Mouse (Mus musculus) cortical plate, adult 2 months (tissue): ENCODE results near the gene Ccdc85b. TPM values are rescaled to one million over a fixed set of nuclear protein-coding genes. Genes with fewer than 3 reads are reported as not detected.

Experiments
- H3K27ac ChIP-seq: fragments of 200-500 bp; 2 replicates; pipeline ENCODE4 v1.5.1; 2012; ENCODE audit warnings: low read length, control low read depth, inconsistent platforms; ENCODE audit not compliant: insufficient read depth
- H3K4me1 ChIP-seq: fragments of 200-500 bp; 2 replicates; pipeline ENCODE4 v1.6.1; 2011; ENCODE audit warnings: low read length; ENCODE audit not compliant: control insufficient read depth, insufficient read depth
- H3K4me3 ChIP-seq: fragments of 200-500 bp; 2 replicates; pipeline ENCODE4 v1.5.1; 2011; ENCODE audit warnings: mild to moderate bottlenecking, low read length, control low read depth; ENCODE audit not compliant: insufficient read depth
- CTCF ChIP-seq: fragments of 200-500 bp; IDR thresholded peaks from 2 replicates; pipeline ENCODE4 v1.5.1; 2011; ENCODE audit warnings: mild to moderate bottlenecking, control low read depth, low read length; ENCODE audit not compliant: insufficient read depth; ENCODE audit errors: extremely low read depth
- POLR2A ChIP-seq: fragments of 200-500 bp; IDR thresholded peaks from 2 replicates; pipeline ENCODE4 v1.6.1; 2011; ENCODE audit warnings: mild to moderate bottlenecking, low read length, control low read depth; ENCODE audit not compliant: insufficient read depth; ENCODE audit errors: extremely low read depth
- polyA plus RNA-seq: library from polyadenylated mRNA; depleted of rRNA; stranded (reverse); fragments of >200 nt; gene quantifications from 2 replicates; pipeline ENCODE4 v1.2.3, GENCODE M21; 2012

Gene Ccdc85b
- polyA plus RNA-seq, 1 experiment, result 23.8 TPM

GRCm38 (mm10) chr19:5472857-5473256 lies 15.2 kb upstream of the Ccdc85b start:
- H3K27ac ChIP-seq, result no peak overlapping the region
- TF ChIP-seq CTCF (no peak), POLR2A (no peak)
- H3K4me1 ChIP-seq, result peaks cover 3% of the 10 kb centered on the region; the same call in 1 of the 2 replicates
- no peak overlapping the region for H3K4me3 ChIP-seq

DNA sequence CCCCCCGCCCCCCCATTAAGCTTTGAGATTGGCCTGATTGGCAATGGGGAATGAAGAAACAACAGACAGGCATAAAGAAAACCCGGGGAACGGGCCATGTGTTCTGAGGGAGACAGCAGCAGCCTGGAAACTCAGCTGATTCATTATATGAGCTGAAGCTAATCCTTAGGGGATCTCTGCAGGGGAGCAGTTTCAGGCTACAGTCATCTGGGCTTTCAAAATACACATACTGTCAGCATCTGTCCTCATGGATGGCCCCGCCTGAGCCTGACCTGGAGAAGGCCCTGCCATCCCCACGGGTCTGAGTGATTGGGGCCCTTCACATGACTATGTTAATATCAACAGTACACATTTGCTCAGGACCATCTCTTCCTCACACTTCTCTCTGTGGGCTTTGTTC lies 14.2 kb upstream of the Ccdc85b start:
- TF ChIP-seq CTCF (no peak), POLR2A (no peak)
- no peaks in the 10 kb centered on the region for H3K4me1 ChIP-seq
- H3K27ac ChIP-seq, result no peak overlapping the region

DNA sequence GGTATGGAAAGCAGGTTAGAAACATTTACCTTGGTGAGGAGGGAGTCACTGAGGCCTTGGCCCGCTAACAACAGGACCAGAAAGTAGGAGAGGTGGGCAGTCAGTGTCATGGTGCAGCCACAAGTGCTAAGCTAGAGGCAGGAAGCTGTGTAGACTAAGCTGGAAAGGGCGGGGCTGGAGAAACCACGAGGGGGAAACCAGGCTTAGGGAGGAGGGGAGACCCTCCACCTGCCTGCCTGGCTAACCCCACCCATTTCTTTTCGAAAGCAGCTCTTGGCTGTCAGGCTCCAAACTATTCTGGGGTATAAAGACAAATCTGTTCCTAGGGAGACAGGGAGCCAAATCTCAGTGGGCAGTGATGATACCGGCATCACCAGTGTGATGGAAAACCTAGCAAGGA lies 10.7 kb upstream of the Ccdc85b start, which contains the start of gene Ctsw:
TSS of gene Ctsw (minus strand) at position 134 of the 400 bp plus-strand sequence.
- no peak for TF ChIP-seq CTCF
- no peak for TF ChIP-seq POLR2A
- no peak within 1 kb of the TSS for H3K27ac ChIP-seq
- H3K4me3 ChIP-seq, result no peak within 1 kb of the TSS
- no peaks in the 10 kb centered on the region for H3K4me1 ChIP-seq

More for the DNA sequence above, 14.2 kb upstream of the Ccdc85b start:
- H3K4me3 ChIP-seq, result no peak overlapping the region

DNA sequence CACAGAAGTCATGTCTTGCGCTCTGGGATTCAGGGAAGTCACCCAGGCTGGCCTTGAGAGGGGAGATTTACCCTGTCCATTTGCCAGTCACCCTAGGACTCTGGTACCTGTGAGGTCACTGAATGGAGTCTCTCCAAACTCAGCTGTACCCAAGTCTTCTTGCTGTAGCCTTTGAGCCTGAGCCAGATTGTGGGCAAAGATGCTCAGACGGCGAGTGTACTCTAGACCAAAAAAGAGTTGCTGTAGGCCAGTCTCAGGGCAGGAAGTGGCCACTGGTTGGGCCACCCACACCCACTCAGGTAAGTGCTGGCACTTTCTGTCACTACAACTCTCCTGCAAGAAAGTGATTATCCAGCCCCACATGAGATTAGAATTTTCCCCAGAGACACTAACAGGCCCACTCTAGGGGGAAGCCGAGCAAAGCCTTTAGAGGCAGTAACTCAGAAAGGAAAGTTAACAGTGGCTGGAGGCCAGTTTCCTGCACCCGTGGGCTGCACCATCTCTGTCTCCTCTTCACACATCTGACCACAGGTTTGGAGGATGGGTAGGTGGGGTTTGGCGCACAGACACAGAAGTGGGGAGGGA lies 9.3 kb upstream of the Ccdc85b start:
- TF ChIP-seq POLR2A (no peak), CTCF (no peak)
- Histone ChIP-seq H3K27ac (no peak overlapping the region), H3K4me1 (no peaks in the 10 kb centered on the region), H3K4me3 (no peak overlapping the region)

GRCm38 (mm10) chr19:5465037-5465436 lies 7.3 kb upstream of the Ccdc85b start:
- no peak overlapping the region for H3K4me3 ChIP-seq
- no peak overlapping the region for H3K27ac ChIP-seq
- no peaks in the 10 kb centered on the region for H3K4me1 ChIP-seq
- no peak for TF ChIP-seq POLR2A
- no peak for TF ChIP-seq CTCF

DNA sequence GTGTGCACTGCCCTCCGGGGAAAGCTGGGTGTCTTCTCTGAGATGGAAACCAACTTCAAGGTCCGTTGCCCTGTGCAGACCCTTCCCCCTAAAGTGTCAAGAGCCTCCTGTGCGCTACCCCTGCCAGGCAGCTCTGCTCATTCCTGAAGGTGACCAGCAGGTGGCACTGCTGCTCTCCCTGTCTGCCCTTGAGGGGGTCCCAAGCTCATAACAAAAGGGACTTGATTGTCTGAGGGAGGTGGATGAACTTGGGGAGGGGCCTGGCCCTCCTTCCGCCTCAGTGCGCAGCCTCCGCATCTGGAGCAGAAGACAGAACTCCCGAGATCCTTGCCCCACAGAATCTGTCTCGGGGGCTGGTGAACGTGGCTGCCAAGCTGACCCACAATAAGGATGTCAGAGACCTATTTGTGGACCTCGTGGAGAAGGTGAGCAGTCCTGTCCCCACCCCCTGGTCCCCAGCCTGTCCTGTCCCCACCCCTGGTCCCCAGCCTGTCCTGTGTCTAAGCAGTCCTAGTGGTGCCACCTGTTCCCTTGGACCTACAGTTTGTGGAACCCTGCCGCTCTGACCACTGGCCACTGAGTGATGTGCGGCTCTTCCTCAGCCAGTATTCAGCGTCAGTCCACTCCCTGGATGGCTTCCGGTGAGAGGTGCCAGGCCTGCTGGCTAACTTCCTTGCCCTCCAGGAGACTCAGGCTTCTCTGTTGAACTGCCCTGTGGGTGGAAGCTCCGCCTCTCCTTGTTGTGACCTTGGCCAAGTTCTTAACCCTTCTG lies 6.3 kb upstream of the Ccdc85b start:
- Histone ChIP-seq H3K27ac (no peak overlapping the region), H3K4me3 (peak overlapping the region; percentile 12), H3K4me1 (no peaks in the 10 kb centered on the region)
- no peak for TF ChIP-seq POLR2A
- TF ChIP-seq CTCF, result peak; percentile 75

- Histone ChIP-seq H3K4me3 (no peak overlapping the region), H3K27ac (no peak overlapping the region), H3K4me1 (peaks cover 2% of the 10 kb centered on the region; the same call in 1 of the 2 replicates)
- TF ChIP-seq POLR2A (no peak), CTCF (no peak)
These were observed 5.5 kb upstream of the Ccdc85b start for GRCm38 (mm10) chr19:5463212-5463611.

GRCm38 (mm10) chr19:5461411-5461810 lies 3.7 kb upstream of the Ccdc85b start:
- Histone ChIP-seq H3K27ac (no peak overlapping the region), H3K4me3 (peak overlapping the region; percentile 80; the same call in 1 of the 2 replicates), H3K4me1 (peaks cover 6% of the 10 kb centered on the region)
- no peak for TF ChIP-seq POLR2A
- no peak for TF ChIP-seq CTCF

DNA sequence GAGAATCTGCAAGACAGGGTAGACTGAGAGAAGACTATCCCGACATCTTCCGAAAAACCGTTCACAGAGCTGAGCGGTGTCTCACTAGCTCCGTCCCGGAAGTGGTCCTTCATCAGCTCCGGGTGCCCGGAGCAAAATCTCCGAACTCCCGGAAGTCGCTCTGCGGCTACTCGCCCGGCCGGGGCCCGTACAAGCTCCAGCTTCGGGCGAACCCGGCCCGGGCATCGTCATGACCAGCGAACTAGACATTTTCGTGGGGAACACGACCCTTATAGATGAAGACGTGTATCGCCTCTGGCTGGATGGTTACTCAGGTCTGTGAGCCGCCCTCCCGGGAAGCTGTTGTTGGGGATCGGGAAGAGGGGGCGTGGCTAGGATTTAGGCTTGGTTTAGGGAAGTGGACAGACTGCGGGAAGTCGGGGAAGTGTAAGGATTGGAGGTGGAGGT lies 2.8 kb upstream of the Ccdc85b start, which contains the start of gene Fibp:
TSS of gene Fibp (plus strand) at position 151 of the 447 bp plus-strand sequence.
- Histone ChIP-seq H3K4me1 (peaks cover 6% of the 10 kb centered on the region), H3K4me3 (peak within 1 kb of the TSS; percentile 80), H3K27ac (peak within 1 kb of the TSS; percentile 77)
- TF ChIP-seq POLR2A, result peak; percentile 84
- TF ChIP-seq CTCF, result no peak
